Mouse (Mus musculus) stomach, postnatal 0 days (tissue): ENCODE results near the gene Calu.

Source experiments
- CTCF ChIP-seq: IDR thresholded peaks from 2 replicates; pipeline ENCODE4 v1.5.1; 2016; ENCODE audit warnings: antibody characterized with exemption, low read depth, mild to moderate bottlenecking, moderate library complexity
- EP300 ChIP-seq: optimal IDR thresholded peaks from 2 replicates; pipeline ENCODE3; 2016; ENCODE audit warnings: antibody characterized with exemption

- TF ChIP-seq CTCF (no peak), EP300 (no peak)
Measured at GRCm38 (mm10) chr6:29396714-29397540, 49.1 kb downstream of the Calu start.
